Mouse (Mus musculus) heart, embryonic 10.5 days (tissue): ENCODE measurements around the gene Smap1. TPM values are rescaled to one million over a fixed set of nuclear protein-coding genes. Genes with fewer than 3 reads are reported as not detected.

ENCODE experiments used
- polyA plus RNA-seq: library from polyadenylated mRNA; unstranded; fragments of >200 nt; fragmentation: Nextera tagmentation; extraction: Ambion mirVana; gene quantifications from 2 replicates; pipeline ENCODE4 v1.2.1, GENCODE M21; 2016

Gene Smap1
- polyA plus RNA-seq, 1 experiment from 2014 or later, result 40.7 TPM

Other genes with a start within 250 kb of the Smap1 start
- 0.46 and 0.59 TPM in 2 replicates for gene B3gat2, start 160.6 kb downstream of the Smap1 start, polyA plus RNA-seq
- 79.6 and 84.0 TPM in 2 replicates for gene Sdhaf4, start 83.3 kb upstream of the Smap1 start, polyA plus RNA-seq
- gene Fam135a, start 178.0 kb upstream of the Smap1 start, polyA plus RNA-seq, result 32.1 and 32.5 TPM in 2 replicates